Mouse (Mus musculus) bone marrow, adult 2 months (tissue): ENCODE results near the gene Zfp931.
"Not testable (repeated sequence)": the region's sequence is repeated elsewhere in the genome, so short reads cannot be mapped to it uniquely, and the experiment has no call there.

Experiments
- CTCF ChIP-seq: fragments of 200-500 bp; IDR thresholded peaks from 2 replicates; pipeline ENCODE4 v1.5.1; 2011; ENCODE audit warnings: low read length, control low read depth; ENCODE audit not compliant: control insufficient read depth, insufficient read depth
- POLR2A ChIP-seq: fragments of 200-500 bp; IDR thresholded peaks from 2 replicates; pipeline ENCODE4 v1.6.1; 2011; ENCODE audit warnings: low read depth, mild to moderate bottlenecking, control low read depth, low read length, borderline replicate concordance; ENCODE audit not compliant: control insufficient read depth

DNA sequence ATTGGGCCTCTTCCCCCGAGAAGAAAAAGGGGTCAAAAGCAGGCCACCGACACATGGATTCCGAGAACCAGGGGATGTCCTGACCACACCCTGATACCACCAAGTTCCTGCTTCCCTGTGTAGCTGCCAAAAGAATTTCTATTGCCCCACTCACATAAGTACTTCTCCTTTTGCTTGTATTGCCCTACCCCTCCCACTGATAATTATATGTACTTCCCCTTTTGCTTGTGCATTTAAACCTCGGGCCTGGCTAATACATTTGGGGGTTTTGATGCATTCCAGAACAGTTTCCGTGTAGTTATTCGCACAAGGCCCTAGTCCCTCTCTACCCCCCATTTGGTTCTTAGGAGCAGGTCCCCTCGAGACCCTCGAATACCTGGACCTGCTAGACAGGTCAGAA is 57.5 kb downstream of the Zfp931 start:
- not testable (repeated sequence) for TF ChIP-seq CTCF, POLR2A
